Mouse (Mus musculus) adrenal gland, postnatal 14 days (tissue): ENCODE data around the gene Ugt1a5. TPM values are rescaled to one million over a fixed set of nuclear protein-coding genes. Genes with fewer than 3 reads are reported as not detected.
"Not testable (repeated sequence)": the region's sequence is repeated elsewhere in the genome, so short reads cannot be mapped to it uniquely, and the experiment has no call there.

ENCODE experiments used
- DNase-seq: peaks from one replicate; pipeline ENCODE4 v3.0.0; 2021; ENCODE audit warnings: mixed read lengths
- total RNA-seq: library from RNA; stranded (reverse); gene quantifications from 2 replicates; pipeline ENCODE4 v1.2.3, GENCODE M21; 2021

Gene Ugt1a5
- total RNA-seq, 1 experiment from 2014 or later: 0.37 TPM

DNA sequence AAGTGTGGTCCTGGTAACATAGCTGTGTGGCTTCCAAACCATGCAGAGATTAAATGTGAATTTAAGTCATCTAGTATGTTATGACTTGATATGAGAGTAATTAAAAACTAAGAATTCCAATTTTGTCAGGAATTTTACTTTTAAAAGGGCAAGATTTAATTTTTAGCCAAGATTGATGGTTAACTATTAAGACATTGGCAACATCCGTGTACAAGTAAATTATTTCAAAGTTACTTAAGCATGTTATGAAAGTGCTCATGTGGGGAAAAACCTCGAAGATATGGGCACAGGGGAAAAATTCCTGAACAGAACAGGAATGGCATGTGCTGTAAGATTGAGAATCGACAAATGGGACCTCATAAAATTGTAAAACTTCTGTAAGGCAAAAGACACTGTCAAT, 31.6 kb downstream of the Ugt1a5 start:
- no peak for DNase-seq

DNA sequence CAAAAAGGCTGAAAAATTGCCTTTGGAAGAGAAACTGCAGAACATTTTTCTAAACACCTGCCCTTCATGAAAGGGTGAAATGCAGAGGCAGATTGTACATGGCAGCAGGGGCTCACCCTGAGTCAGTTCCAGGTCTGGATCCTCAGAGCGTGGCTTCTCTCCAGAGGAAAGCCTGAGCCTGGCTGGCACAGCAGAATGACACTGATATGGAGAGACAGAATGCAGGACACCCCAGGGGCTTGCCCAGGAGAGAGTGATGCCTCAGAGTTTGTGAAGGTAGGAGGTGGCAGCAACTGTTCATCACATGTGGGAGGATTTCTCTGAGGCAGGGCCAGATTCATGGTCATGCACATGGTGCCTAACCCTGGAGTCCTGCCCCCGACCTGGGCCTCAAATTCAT, 34.2 kb downstream of the Ugt1a5 start:
- DNase-seq: no peak

DNA sequence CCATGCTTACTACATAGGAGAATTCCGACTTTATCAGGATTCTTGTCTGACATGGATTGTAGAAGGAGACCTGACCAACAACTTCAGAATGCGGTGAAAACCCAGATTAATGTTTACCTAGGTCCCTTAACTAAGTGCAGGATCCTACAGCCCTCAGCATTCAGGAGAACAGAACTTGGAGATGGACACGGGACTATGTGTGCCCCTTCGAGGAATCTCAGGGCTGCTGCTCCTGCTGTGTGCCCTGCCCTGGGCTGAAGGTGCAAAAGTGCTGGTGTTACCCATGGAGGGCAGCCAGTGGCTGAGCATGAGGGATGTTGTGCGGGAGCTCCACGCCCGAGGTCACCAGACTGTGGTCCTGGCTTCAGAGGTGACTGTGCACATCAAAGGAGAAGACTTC, 34.6 kb downstream of the Ugt1a5 start, which contains the start of gene Ugt1a2:
Gene Ugt1a2, plus strand, starts transcription at position 146 of the 400 bp plus-strand sequence.
- DNase-seq: no peak

DNA sequence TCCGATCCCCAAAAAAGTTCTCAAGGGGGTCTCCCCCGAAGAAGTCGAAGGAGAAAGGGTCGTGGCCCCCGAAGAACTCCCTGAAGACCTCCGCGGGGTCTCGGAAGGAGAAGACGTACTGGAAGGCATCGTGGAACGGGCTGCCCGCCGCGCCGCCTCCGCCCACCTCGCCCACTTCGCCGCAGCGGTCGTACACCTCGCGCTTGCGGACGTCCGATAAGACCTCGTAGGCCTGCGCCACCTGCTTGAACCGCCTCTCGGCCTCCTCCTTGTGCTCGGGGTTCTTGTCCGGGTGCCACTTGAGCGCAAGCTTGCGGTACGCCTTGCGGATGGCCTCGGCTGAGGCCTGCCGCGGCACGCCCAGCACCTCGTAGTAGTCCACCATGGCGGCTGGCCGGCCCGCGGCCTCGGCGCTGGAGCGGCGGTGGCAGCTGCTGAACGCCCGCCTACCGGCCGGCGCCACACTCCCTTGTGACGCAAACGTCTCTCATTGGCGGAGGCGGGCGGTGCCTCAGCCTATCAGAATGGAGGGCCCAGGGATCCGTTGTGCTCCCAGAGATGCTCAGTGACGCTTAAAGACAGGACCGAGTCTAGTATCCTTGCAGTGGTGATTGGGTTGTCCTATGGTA, 39.6 kb downstream of the Ugt1a5 start, which contains the start of gene Dnajb3:
Gene Dnajb3, minus strand, starts transcription at position 489 of the 629 bp plus-strand sequence.
- peak; percentile 84 for DNase-seq

DNA sequence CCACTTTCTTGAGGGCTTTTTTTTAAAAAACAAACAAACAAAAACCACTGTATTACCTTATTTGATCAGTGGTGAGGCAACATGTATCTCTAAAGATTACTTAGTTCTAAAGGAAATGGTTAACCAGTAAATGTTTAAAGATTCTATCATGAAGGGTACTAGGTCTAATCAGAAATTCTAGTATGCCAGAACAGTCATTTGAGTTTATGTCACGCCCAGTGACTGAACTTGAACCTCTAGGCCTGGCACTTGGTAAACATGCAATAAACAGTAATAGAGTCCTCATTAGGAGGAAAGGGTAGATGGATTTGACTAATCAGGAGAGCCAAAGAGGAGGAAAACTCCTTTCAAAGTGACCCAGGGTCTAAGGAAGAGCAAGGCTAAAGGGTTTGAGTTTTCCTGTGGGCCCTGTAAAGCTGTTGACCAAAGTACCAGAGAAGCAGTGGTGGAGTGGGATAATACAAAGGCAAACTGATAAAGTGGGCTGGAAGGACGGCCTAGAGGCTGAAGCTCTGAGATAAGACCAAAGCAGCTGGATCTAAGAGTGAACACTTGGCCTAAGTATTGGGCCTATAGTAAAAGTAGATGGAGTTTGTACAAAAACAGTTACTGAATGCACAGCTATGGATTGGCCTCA, 41.1 kb downstream of the Ugt1a5 start:
- no peak for DNase-seq

DNA sequence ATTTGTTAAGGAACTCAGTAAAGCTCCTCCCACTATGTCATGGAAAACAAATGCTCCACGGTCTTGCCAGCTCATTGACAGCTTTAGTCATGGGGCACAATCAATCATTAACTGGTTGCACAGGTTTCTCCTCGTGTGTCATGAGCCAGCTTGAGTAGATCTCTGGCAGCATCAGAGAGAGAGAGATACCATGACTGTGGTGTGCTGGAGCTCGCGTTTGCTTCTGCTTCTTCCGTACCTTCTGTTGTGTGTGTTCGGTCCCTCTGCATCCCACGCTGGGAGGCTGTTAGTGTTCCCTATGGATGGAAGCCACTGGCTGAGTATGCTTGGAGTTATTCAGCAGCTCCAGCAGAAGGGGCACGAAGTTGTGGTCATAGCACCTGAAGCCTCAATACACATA, 46.0 kb downstream of the Ugt1a5 start, which contains the start of gene Ugt1a1:
Gene Ugt1a1, plus strand, starts transcription at position 148 of the 400 bp plus-strand sequence.
- DNase-seq: peak; percentile 15

DNA sequence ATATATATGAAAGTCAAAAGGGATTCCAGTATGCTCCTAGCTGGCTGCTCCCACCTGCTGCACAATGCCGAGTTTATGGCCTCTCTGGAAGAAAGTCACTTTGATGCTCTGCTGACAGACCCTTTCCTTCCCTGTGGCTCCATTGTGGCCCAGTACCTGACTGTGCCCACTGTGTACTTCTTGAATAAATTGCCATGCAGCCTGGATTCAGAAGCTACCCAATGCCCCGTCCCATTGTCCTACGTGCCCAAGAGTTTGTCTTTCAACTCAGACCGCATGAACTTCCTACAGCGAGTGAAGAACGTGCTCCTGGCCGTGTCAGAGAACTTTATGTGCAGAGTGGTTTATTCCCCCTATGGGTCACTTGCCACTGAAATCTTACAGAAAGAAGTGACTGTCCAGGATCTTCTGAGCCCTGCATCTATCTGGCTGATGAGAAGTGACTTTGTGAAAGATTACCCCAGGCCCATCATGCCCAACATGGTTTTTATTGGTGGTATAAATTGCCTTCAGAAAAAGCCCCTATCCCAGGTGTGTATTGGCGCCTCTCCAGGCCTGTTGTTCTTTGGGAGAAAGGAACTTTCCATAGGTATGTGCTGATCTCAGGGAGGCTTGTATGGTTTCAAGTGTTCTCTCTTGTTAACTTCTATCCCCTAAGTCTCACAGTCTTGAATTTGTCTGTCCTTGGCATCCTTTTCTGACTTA, 46.7 kb downstream of the Ugt1a5 start:
- DNase-seq: peak; percentile 12

DNA sequence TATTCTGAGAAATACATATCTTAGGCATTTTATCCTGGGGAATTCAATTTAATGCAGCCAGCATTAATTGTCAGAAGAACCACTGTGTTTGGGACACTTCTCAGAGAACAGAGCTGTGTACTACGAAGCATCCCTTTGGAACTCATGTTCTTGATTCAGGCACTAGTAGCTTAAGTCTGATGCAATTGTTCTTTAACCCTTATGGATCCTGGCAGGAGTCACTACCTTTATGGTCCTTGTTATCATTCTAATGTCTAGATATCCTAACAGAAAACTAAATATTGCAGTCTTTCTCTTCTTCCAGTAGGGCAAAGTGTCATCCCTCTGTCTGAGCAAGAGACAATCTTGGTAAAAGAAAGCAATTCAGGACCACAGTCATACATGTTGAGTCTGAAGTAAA, 47.2 kb downstream of the Ugt1a5 start:
- DNase-seq: no peak

DNA sequence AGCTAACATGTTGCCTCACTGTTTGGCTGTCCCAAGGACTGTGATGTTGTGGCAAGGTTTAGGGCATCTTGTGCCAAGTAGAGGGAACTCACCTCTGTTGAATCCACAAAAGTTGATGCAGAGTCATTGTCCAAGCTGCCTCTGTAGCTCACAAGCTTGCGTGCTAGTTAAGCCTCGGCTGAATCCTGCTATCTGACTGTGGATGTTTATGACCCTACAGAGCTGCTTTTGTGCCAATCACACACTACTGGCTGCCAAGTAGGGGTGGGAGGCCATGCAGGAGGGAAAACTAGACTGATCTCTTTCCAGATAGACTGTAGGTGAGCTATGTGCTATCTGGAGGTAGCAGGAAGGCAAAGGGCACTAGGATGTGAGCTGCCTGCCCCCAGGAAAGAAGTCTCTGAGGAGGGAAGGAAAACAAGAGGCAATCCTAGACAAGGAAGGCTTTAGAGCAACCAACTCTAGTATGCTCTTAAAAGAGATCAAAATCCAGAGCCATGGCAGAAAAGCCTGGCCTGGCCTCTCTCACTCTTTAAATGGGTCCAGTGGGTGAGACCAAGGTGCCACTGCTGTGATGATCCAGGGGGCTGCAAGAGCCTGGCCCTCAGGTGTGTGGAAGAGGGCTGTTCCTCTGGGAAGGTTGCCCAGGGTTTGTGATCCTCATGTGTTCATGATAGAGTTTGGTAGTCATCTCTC, 48.1 kb downstream of the Ugt1a5 start:
- DNase-seq: peak; percentile 23

DNA sequence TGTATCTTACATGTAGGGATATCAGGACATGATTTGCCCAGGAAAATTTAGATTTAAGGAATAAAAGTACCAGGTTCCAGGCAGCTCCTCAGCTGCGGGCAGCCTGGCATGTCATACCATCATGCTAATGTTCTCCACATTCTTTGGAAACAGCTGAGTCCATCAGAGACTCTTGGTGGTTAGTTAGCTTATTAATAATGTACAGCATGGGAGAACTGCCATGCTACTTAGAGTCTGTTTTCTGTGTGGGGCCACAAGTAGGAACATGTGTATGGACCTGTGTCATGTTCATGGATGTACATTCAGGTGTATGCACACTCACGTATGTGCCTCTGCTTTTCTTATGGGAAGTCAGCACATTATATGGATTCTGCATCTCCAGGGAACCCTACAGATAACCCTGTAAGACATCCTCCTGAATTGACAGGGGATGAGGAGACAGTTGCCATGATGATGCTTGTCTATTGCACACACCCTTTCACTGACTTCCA, 48.7 kb downstream of the Ugt1a5 start:
- DNase-seq: no peak

DNA sequence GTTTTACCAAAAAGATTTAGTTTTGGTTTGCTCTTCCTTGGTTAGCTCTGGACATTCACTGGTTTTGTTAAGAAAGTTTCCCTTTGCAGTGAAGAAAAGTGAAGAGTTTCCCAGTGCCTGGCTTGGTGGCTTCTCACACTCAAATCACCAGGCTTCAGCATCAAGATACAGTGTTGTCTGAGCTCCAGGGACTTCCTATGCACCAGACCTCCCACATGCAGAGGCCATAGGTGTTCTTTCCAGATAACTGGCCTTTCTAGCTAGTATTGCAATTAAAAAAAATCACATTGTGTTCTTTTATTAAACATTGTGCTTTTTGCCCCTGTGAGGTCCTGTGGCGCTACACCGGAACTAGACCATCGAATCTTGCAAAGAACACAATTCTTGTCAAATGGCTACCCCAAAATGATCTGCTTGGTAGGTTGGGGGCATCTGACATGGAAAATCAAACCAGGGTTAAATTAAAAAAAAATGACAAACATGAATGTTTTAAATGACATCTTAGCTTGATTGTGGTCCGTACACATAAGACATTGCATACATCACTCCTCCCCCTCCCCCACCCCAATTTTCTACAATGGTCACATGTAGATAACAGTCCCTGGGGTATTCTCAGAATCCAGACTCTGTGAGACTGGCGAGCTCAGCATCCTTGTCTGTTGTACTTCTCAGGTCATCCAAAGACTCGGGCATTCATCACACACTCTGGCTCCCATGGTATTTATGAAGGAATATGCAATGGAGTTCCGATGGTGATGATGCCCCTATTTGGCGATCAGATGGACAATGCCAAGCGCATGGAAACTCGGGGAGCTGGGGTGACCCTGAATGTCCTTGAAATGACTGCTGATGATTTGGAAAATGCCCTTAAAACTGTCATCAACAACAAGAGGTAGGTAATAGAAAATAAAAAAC, 49.9 kb downstream of the Ugt1a5 start:
- no peak for DNase-seq

DNA sequence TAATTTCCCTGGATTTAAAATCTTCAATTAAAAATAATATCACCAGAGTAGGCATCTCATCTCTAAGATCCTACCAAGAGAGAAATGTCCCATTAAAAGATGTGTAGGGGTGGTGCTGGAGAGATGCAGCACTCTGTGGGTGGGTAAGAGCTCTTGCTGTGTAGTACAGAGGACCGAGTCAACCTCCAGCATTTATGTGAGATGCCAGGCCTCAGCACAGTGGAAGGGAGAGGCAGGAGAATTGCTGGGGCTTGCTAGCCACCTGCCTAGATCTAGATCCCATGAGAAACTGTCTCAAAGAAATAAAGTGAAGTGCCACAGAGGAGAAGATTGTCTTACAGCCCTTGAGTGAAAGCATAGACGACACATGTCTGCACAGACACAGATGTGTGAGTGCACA, 50.7 kb downstream of the Ugt1a5 start:
- DNase-seq: no peak

DNA sequence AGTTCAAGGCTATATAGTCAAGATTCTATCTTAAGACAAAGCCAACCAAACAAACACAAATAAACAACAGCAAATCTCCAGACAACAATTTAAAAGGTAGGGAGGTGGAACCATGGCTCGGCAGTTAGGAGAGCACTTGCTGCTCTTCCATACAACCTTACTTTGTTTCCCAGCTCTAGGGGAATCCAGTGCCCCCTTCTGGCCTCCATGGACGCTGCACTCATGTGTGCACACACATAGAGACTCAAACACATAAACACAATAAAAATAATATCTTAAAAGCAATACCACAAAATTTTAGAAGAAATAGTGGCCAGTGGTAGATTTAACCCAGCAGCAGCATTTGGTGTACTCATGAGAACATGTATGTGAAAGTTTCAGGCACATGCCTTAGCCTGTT, 51.3 kb downstream of the Ugt1a5 start:
- no peak for DNase-seq

DNA sequence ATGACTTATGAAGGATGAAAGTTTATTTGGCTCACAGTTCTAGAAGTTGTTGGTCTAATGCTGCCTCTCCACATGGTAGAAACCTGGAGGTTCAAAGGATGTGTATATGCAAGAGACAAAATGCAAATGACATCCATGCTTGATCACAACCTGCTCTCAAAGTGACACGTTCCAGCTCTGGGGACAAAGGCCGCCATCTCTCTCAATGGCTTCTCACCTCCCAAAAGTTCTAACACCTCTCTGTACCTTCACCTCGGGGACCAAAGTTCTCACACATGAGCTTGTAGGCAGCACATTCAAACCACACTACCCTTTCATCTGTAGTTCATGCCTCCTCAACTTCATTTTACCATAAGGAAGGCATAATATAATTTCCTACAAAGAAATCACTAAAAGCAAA, 51.8 kb downstream of the Ugt1a5 start:
- DNase-seq: no peak

DNA sequence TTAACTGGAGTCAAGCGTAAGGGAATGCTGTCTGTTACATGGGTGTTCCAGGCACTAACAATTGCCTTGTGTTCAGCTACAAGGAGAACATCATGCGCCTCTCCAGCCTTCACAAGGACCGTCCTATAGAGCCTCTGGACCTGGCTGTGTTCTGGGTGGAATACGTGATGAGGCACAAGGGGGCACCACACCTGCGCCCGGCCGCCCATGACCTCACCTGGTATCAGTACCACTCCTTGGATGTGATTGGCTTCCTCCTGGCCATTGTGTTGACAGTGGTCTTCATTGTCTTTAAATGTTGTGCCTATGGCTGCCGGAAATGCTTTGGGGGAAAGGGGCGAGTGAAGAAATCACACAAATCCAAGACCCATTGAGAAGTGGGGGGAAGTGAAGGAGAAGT, 52.2 kb downstream of the Ugt1a5 start:
- DNase-seq: no peak

DNA sequence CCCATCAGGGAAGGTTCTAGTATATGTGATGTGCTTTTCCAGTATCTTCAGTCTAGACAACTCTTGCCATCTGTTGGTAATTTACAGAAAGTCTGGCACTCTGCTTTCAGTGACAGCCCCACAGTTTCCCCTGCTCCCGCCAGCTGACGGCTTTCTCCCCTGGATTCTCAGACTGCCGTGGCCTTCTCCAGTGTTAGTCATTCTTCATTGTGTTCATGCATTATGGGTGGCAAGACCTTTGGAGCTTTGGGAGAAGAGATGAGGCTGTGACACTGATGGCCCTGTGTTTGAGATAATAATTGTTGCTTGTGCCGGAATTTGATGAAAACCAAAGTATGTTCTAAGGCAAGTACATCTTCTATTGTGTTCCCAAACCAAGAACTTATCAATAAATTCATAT, 52.8 kb downstream of the Ugt1a5 start:
- DNase-seq: no peak

DNA sequence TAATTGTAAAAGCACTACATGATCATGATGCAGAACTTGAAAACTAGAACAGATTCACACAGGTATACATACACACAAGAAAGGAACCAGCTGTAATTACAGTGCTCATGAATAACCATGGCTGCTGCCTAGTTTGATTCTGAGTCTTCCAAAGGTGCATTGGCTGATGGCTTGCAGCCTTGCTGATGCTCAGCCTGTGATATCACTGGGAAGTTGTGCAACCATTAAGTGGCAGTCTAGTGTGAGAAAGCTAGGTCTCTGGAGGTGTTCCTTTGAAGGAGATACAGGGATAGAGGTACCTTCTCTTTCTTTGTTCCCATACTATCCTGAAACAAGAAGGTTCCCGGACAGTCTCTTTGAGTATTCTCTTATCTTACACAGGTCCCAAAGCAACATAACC, 53.2 kb downstream of the Ugt1a5 start:
- peak; percentile 7 for DNase-seq

DNA sequence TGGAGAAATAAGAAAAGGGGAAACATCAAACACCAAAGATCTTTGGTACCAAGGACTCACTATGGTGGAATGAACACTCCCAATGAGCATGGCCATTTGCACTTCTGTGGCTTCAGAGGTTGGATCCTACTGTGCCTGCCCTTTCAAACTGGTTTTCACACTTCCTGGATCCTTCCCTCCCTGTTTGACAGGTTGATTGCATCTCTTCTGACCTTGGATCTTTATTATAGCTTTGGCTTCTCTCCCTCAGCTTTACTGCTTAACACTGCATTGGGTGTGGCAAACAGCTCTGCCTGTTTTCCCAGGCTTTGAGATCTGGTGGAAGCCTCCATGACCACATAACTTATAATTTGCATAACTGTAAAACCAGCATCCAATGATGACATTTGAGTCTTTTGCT, 54.5 kb downstream of the Ugt1a5 start:
- DNase-seq: no peak

DNA sequence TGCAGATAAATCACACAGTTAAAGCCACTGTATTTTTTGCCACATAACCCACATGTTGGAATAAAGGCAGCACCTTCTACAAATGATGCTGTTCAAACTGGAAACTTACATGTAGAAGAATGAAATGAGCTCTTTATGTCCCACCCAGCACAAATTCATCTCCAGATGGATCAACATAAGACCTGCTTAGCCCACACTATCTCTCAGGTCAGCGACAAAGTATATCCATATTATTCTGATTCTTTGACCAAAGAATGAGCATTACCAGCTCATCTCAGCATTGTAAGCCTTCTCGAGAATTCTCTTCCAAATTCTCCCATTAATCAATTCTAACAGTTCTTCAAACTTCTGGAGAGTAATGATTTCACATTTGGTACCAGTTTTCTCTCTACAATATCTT, 56.4 kb downstream of the Ugt1a5 start:
- no peak for DNase-seq

DNA sequence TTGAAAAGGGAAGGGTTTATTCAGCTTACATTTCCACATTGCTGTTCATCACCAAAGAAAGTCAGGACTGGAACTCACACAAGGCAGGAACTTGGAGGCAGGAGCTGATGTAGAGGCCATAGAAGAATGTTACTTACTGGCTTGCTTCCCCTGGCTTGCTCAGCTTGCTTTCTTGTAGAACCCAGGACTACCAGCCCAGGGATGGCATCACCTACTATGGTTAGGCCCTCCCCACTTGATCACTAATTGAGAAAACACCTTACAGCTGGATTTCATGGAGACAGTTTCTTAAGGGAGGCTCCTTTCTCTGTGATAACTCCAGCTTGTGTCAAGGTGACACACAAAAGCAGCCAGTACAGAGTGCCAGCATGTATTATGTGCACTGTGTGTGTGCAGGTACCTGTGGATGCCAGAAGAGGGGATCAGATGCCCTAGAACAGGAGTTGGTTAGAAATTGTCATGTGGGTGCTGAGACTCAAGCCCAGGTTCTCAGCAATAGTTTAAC, 57.3 kb downstream of the Ugt1a5 start:
- not testable (repeated sequence) for DNase-seq

DNA sequence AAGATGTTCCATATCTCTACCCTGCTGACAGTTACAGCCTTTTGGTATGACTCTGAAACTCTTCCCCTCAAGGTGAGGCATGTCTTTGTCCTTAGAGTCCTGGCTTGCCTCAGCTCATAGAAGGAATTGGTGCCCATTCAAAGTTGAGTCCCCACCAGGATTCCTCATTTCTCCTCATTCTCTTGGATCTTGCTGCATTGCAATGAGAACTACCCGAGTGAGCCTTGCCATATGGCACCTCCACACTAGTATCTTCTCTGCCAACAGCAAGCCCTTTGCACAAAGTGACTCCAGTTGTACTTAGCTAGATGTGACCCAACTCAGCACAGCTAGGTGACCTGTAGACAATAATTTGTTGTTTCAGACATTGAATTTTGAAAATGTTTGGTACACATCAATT, 57.8 kb downstream of the Ugt1a5 start:
- peak; percentile 33 for DNase-seq
